Mouse (Mus musculus) neural tube, embryonic 12.5 days (tissue): ENCODE data around the gene Unc13d. TPM values are rescaled to one million over a fixed set of nuclear protein-coding genes. Genes with fewer than 3 reads are reported as not detected.

Source experiments
- ATAC-seq: fragments of 200-750 bp; cut with Nextera tagmentation; 2 replicates; pipeline ENCODE4 v1.8.0; 2017; ENCODE audit warnings: low read depth, mild to moderate bottlenecking, moderate TSS enrichment, moderate library complexity; ENCODE audit not compliant: low FRiP score
- H3K27ac ChIP-seq: fragments of 300-500 bp; sonication (generic); 2 replicates; pipeline ENCODE4 v1.5.1; 2016
- H3K27me3 ChIP-seq: fragments of 300-500 bp; sonication (generic); replicated peaks from 2 replicates; pipeline ENCODE4 v1.6.1; 2016; ENCODE audit warnings: mild to moderate bottlenecking
- H3K36me3 ChIP-seq: fragments of 300-500 bp; sonication (generic); 2 replicates; pipeline ENCODE4 v1.6.1; 2016; ENCODE audit warnings: mild to moderate bottlenecking
- H3K4me1 ChIP-seq: fragments of 300-500 bp; sonication (generic); 2 replicates; pipeline ENCODE4 v1.6.1; 2016
- H3K4me2 ChIP-seq: fragments of 300-500 bp; sonication (generic); replicated peaks from 2 replicates; pipeline ENCODE4 v1.6.1; 2016; ENCODE audit warnings: mild to moderate bottlenecking
- H3K4me3 ChIP-seq: fragments of 300-500 bp; sonication (generic); 2 replicates; pipeline ENCODE4 v1.5.1; 2016
- H3K9ac ChIP-seq: fragments of 300-500 bp; sonication (generic); 2 replicates; pipeline ENCODE4 v1.6.1; 2016; ENCODE audit warnings: mild to moderate bottlenecking
- H3K9me3 ChIP-seq: fragments of 300-500 bp; sonication (generic); 2 replicates; pipeline ENCODE4 v1.6.1; 2016; ENCODE audit warnings: mild to moderate bottlenecking
- WGBS: fragments of 180-500 bp; shearing (Covaris S2); methylation state at CpG from one replicate; pipeline ENCODE4 v1.1.7; 2016; 5-methylcytosine and 5-hydroxymethylcytosine counted together
- polyA plus RNA-seq: library from polyadenylated mRNA; unstranded; fragments of >200 nt; fragmentation: Nextera tagmentation; extraction: Ambion mirVana; gene quantifications from 2 replicates; pipeline ENCODE4 v1.2.1, GENCODE M21; 2016

Unc13d gene
- polyA plus RNA-seq, 1 experiment from 2014 or later, result 1.7 TPM

DNA sequence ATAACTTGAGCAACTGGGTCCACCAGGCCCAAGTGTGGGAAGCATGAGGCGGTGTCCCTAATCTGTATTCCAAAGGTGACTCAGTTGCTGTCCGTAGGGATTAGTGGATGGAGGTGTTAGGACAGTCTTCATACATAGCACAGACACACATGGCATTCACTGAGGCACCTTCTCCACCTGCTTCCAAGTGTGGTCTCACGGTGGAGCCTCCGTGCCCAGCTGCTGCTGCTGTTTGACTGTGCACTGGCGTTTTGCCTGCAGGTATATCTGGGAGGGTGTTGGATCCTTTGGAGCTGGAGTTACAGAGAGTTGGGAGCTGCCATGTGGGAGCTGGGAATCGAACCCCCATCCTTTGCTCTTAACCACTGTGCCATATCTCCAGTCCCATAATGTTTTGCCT is 43.2 kb downstream of the Unc13d start:
- Histone ChIP-seq H3K4me1 (peaks cover 13% of the 10 kb centered on the region), H3K36me3 (peaks cover 11% of the 10 kb centered on the region)

DNA sequence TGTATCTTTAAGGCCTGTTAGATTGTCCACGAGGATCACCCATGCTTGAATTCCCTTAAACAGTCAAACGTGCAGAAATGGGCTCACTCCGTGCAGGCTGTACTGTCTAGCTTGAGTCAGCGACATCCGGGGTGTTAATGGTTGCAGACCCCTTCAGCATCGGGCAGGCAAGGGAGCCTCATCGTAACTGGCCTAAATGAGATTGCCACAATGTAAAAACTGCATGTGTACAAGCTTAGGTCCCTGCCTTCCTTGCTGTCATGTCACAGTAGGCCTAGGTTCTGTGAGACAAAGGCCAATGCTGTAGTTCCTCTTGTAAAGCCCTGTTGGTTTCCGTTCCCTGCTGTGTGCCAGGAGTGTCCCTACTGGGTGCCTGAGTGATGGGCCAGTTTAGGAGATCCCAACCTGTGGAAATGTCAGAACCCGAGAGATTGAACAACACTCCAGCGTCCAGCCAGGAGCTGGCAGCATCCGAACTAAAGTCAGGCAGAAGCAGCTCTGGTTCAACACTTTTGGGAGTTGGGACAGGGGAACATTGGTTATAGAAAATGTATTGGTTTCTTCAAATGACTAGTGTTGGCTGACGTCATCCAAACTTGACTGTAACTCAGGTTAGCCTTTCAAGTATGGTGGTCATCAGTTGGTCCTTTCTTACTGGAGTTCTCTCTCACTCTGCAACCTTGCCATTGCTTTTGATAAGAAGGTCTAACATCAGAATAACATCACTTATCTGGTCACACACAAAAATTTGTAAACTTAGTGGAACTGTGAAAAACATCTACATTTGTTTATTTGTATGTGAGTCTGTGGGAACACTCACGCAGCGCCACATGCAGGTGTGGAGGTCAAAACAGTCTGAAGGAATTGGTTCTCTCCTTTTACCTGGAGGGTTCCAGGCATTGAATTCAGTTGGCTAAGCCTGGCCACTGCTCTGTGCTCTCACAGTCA is 46.6 kb downstream of the Unc13d start:
- H3K36me3 ChIP-seq, result no peaks in the 10 kb centered on the region; the same call in 1 of the 2 replicates
- peaks cover 13% of the 10 kb centered on the region for H3K4me1 ChIP-seq
- peak overlapping the region; percentile 91 for H3K9ac ChIP-seq
- peak overlapping the region; percentile 68 for H3K4me3 ChIP-seq
- H3K9me3 ChIP-seq, result no peaks in the 10 kb centered on the region
- 28% methylated on average over 14 of the region's 14 CpGs for WGBS
- H3K4me2 ChIP-seq, result peak overlapping the region; percentile 88
- H3K27me3 ChIP-seq, result no peaks in the 10 kb centered on the region
- ATAC-seq, result peak; percentile 45
- H3K27ac ChIP-seq, result peak overlapping the region; percentile 94

More for the DNA sequence above, 43.2 kb downstream of the Unc13d start:
- no peak overlapping the region for H3K27ac ChIP-seq
- no peak overlapping the region for H3K9ac ChIP-seq
- 98% methylated on average over 6 of the region's 6 CpGs for WGBS
- no peak overlapping the region for H3K4me3 ChIP-seq
- no peak for ATAC-seq
- no peaks in the 10 kb centered on the region for H3K27me3 ChIP-seq
- H3K4me2 ChIP-seq, result no peak overlapping the region
- H3K9me3 ChIP-seq, result no peaks in the 10 kb centered on the region

DNA sequence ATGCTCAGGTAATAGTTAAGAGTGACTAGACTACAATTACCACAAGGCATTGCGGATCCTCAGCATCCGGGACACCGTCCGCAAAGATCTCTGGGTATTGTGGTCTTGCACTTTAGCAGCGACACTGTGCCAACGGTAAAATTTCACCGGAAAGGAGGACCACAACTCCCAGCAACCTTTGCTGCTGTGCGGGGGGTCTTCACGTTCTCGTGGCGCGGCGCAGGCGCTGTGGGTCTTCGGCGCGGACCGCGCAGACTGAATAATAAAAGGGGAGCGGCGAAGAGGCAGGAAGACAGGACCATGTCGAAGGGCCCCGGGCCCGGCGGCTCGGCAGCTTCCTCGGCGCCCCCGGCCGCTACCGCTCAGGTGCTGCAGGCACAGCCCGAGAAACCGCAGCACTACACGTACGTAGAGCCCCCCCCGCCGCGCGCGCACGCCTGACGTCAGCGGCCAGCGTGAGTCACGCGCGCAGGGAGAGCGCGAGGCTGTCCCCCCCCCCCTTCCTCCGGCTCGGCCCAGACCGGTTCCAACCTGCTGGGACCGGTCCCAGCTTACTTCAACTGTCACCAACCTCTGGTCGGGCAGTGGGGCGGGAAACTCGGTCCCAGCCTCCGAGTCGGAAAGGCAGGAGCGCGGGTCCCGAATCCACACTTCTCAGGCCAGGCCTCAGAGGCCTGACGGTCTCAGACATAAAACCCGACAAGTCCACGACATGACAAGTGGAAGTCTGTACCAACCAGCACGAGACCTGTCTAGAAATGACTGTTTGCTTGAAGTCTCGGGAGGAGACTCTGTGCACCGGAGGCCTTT is 47.5 kb downstream of the Unc13d start, which contains the start of gene Unk:
Unk (plus strand) TSS at position 235 of the 810 bp plus-strand sequence.
- Histone ChIP-seq H3K27me3 (no peaks in the 10 kb centered on the region), H3K9me3 (no peaks in the 10 kb centered on the region), H3K27ac (peak within 1 kb of the TSS; percentile 94), H3K4me3 (peak within 1 kb of the TSS; percentile 68), H3K4me2 (peak within 1 kb of the TSS; percentile 88), H3K36me3 (no peaks in the 10 kb centered on the region; the same call in 1 of the 2 replicates), H3K9ac (peak within 1 kb of the TSS; percentile 91), H3K4me1 (peaks cover 13% of the 10 kb centered on the region)
- WGBS, result 1% methylated on average over 67 of the region's 67 CpGs
- peak; percentile 96 for ATAC-seq

DNA sequence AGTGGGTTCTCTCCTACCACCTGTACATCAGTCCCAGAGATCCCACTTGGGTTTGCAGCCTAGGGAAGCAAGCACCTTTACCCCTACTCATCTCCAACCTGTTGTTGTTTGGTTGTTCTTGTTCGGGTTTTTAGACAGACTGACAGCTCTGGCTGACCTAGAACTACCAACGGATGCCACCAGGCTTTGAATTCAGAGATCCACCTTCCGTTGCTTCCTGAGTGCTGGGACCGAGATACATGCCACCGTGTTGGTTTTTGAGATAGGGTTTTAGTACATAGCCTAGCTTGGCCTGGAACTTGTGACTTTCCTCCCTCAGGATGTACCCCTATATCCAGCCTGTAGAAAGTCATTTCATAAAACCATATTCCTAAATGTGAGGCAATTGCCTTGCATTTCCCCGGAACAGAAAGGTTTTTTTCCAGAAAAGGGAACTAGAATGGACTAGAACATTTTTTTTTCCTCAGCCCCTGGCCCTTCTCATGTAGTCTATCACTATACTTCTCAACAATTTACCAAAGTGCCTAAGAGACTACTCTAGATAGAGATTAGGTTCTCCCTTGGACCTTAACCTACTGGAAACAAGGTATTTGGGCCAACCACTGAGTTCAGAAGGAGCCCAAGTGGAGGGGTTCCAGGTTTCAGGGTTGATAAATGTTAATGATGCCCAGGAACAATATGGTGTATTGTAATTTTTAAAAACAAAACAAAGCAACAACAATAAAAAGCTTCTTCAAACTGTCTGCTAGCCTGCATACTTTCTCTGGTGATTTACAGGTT is 48.5 kb downstream of the Unc13d start:
- Histone ChIP-seq H3K9me3 (no peaks in the 10 kb centered on the region), H3K9ac (0 out of 2 replicates have a peak overlapping the region, but pooled peaks have one; percentile 35), H3K27ac (no peak overlapping the region), H3K27me3 (no peaks in the 10 kb centered on the region), H3K4me1 (peaks cover 13% of the 10 kb centered on the region), H3K36me3 (no peaks in the 10 kb centered on the region), H3K4me2 (peak overlapping the region; percentile 88), H3K4me3 (peak overlapping the region; percentile 30)
- 82% methylated on average over 6 of the region's 6 CpGs for WGBS
- ATAC-seq, result no peak

DNA sequence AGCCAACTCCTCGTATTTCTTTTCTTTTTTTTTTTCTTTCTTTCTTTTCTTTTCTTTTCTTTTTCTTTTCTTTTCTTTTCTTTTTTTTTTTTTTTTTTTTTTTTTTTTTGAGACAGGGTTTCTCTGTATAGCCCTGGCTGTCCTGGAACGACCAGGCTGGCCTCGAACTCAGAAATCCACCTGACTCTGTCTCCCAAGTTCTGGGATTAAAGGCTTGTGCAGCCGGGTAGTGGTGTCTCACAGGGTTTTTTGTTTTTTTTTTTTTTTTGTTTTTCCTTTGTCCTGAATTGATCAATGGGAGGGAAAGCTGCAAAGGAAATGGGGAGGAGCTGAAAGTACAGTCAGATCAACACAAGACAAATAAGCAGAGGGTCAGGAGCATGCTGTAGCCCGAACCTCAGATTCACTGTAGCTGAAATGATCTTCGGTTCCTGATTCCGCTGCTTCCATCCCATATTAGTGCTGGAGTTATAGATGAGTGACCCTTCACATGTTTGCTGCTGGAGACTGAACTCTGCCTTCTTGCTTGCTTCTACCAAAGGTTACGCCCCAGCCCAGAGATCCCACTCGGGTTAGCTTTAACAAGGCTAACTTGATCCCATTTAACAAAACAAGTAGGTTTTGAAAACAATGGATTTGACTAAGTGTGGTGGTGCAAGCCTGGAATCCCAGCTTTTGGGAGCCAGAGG is 49.4 kb downstream of the Unc13d start:
- Histone ChIP-seq H3K36me3 (no peaks in the 10 kb centered on the region), H3K9ac (no peak overlapping the region), H3K27ac (no peak overlapping the region), H3K4me2 (no peak overlapping the region), H3K27me3 (no peaks in the 10 kb centered on the region), H3K4me1 (peaks cover 13% of the 10 kb centered on the region), H3K9me3 (no peaks in the 10 kb centered on the region), H3K4me3 (no peak overlapping the region)
- 90% methylated on average over 9 of the region's 9 CpGs for WGBS
- no peak for ATAC-seq

DNA sequence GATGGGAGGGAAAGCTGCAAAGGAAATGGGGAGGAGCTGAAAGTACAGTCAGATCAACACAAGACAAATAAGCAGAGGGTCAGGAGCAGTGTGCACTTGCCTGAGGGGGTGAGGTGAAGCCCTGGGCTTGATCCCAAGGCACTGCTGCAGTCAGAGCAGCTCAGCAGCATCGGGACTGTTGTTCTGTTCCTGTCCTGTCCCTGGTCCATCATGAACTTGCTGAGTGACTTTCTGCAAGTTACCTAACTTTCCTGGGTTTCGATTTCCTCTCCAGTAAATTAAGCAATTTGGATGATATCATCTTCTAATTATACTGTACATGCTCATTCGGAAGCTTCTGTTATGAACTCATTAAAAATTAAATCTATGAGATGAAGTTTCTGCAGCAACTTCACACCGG is 50.0 kb downstream of the Unc13d start, which contains the start of gene H3f3b:
H3f3b (minus strand) TSS at position 207 of the 400 bp plus-strand sequence.
- Histone ChIP-seq H3K4me2 (no peak within 1 kb of the TSS), H3K9me3 (no peaks in the 10 kb centered on the region), H3K36me3 (no peaks in the 10 kb centered on the region), H3K4me3 (no peak within 1 kb of the TSS), H3K9ac (no peak within 1 kb of the TSS), H3K4me1 (peaks cover 12% of the 10 kb centered on the region), H3K27ac (no peak within 1 kb of the TSS), H3K27me3 (no peaks in the 10 kb centered on the region)
- WGBS, result 83% methylated on average over 4 of the region's 4 CpGs
- no peak for ATAC-seq

DNA sequence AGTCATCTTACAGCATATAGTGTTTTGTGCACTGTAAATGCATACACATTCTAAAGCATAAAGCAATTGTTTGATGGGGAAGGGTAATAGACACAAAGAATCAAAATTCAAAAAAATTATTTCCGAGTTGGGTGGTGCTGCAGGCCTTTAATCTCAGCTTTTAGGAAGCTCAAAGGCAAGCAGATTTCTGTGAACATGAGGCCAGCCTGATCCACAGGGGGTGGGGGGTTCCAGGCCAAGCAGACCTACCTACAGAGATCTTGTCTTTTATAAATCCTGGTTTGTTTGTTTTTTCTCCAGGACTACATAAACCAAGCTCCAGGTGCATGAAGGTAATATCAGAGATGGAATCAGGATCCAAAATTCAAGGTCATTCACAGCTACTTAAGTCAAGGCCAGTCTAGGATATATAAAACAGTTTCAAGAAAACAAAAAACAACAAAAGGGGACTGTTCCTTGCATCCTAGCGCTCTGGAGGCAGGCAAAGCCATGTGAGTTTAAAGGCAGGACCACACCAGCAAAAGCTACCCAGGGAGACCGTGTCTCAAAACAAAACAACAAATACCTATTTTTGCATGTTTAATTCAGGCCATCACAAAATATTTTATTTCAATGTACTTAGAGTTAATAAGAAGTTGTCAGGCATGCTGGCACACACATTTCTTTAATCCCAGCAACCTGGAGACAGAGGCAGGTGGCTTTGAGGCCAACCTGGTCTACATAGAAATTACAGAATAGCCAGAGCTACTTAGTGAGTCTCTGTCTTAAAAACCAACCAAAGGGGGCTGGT is 52.5 kb downstream of the Unc13d start:
- Histone ChIP-seq H3K4me2 (no peak overlapping the region), H3K27me3 (no peaks in the 10 kb centered on the region), H3K9ac (no peak overlapping the region), H3K36me3 (peaks cover 10% of the 10 kb centered on the region; the same call in 1 of the 2 replicates), H3K9me3 (no peaks in the 10 kb centered on the region), H3K4me3 (no peak overlapping the region), H3K27ac (no peak overlapping the region), H3K4me1 (0 out of 2 replicates have a peak, but pooled peaks cover 4% of the 10 kb centered on the region)
- 98% methylated on average over 3 of the region's 3 CpGs for WGBS
- ATAC-seq, result no peak

DNA sequence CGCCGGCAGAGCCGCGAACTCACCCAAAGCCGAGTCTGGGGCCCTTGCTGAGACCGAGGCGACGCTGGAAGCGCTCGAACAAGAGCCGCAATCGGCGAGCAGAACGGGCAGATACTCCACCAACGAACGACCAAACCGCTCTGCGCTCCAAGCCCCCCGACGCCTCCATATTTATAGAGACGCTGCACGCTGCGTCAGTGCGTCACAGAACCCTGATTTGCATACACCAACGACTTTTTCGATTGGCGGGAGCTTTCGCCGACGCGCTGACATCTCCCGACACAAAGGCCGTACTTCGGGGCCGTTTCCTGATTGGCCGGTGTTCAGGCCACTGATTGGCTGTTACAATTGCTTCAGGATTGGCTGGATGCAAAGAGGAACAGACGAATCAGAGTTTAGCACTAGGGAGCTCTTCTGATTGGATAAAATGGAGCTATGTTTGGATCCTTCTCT is 53.4 kb downstream of the Unc13d start:
- peak overlapping the region; percentile 100 for H3K9ac ChIP-seq
- ATAC-seq, result peak; percentile 95
- H3K9me3 ChIP-seq, result no peaks in the 10 kb centered on the region
- peak overlapping the region; percentile 100 for H3K27ac ChIP-seq
- H3K4me2 ChIP-seq, result peak overlapping the region; percentile 70
- no peaks in the 10 kb centered on the region for H3K27me3 ChIP-seq
- peak overlapping the region; percentile 99 for H3K4me3 ChIP-seq
- H3K36me3 ChIP-seq, result peaks cover 10% of the 10 kb centered on the region; the same call in 1 of the 2 replicates
- WGBS, result under 1% methylated on average over 37 of the region's 37 CpGs
- 0 out of 2 replicates have a peak, but pooled peaks cover 4% of the 10 kb centered on the region for H3K4me1 ChIP-seq

DNA sequence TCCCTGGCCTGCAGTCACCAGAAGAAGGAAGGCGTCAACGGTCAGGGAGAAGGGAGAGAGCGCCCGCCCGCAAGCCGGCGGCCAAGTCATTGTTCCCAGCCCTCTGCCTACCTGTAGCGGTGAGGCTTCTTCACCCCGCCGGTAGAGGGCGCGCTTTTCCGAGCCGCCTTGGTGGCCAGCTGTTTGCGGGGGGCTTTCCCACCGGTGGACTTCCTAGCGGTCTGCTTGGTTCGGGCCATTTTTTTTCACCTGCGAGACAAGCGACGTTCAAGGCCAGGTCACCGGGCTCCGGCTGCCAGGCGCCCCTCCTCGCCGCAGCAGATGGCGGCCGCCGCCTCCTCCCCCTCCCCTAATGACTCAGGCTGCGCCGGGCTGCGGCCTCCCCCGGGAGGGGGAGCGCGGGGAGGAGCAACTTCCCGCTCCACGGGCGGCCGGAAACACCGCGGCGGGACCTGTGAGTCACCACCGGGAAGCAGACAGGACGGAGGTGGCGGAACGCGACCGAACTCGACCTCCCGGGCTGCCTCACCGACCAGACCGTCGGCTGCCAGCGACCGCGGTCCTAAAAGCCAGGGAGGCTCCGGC is 53.9 kb downstream of the Unc13d start:
- peak overlapping the region; percentile 100 for H3K27ac ChIP-seq
- H3K4me2 ChIP-seq, result peak overlapping the region; percentile 70
- H3K4me3 ChIP-seq, result peak overlapping the region; percentile 99
- no peaks in the 10 kb centered on the region for H3K9me3 ChIP-seq
- H3K4me1 ChIP-seq, result 0 out of 2 replicates have a peak, but pooled peaks cover 4% of the 10 kb centered on the region
- WGBS, result under 1% methylated on average over 56 of the region's 57 CpGs
- H3K27me3 ChIP-seq, result no peaks in the 10 kb centered on the region
- peaks cover 10% of the 10 kb centered on the region; the same call in 1 of the 2 replicates for H3K36me3 ChIP-seq
- H3K9ac ChIP-seq, result peak overlapping the region; percentile 100
- ATAC-seq, result peak; percentile 67
